Mouse (Mus musculus) liver, embryonic 18 days (tissue): Measurements from ENCODE around the gene Htt. TPM values are rescaled to one million over a fixed set of nuclear protein-coding genes. Genes with fewer than 3 reads are reported as not detected.

ENCODE experiments used
- polyA plus RNA-seq: library from polyadenylated mRNA; depleted of rRNA; stranded (reverse); fragments of >200 nt; gene quantifications from 2 replicates; pipeline ENCODE4 v1.2.3, GENCODE M21; 2012; rRNA removed

Htt gene
- 3.8 and 4.8 TPM in 2 replicates for polyA plus RNA-seq

GRCm38 (mm10) chr5:34761509-34761908 is at the start of gene Htt:
Gene Htt (plus strand): TSS chr5:34761740.

GRCm38 (mm10) chr5:34907910-34908725 is 146.6 kb downstream of the Htt start, which contains the start of gene Msantd1:
Gene Msantd1 (plus strand): TSS chr5:34908012.

DNA sequence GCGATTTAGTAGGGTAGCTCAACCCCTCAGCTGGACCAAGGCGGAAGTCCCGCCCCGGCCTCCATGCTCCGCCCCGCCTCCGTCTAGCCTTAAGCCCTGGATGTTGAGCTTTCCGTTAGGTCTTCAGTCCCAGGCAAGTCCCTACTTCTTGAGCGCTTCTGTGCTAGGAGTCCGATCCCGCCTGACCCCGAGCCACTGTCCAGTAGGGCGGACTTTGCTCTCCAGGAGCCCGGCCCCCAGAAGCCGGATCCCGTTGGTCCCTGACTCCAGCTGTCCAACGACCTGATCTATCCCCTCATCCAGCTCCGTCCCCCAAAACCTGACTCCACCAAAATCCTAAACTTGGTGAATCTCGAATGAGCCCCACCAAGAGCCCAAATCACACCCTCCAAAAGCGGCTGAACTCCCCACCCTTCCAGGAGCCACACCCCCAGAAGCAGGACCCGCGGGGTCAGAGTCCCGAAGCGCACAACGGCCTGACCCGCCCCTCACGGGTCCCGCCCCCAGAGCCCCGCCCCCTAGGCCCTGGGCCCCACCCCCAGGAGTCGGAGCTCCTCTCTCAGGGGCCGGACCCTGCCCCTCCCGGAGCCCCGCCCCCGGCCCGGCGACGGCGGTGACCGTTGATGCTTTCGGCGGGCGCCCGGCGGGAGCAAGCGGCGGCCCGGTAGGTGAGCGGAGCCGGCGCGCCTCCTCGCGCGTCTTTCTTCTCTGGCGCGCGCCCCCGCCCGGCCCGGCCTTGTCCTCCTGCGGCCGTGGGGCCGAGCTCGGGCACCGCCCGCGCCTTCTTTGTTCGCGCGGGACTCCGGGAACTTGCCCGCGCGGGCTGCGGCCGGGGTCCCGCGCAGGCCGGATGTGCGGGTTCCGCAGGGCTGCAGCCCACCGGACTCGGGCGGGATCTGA is 187.6 kb downstream of the Htt start, which contains the start of gene Rgs12:
Rgs12 (plus strand) TSS at position 585 of the 900 bp plus-strand sequence.

Other genes with a start within 250 kb of the Htt start
- gene Tnip2, start 247.7 kb upstream of the Htt start, polyA plus RNA-seq = 6.5 and 7.0 TPM in 2 replicates
- 6.1 and 7.6 TPM in 2 replicates for gene Sh3bp2, start 235.9 kb upstream of the Htt start, polyA plus RNA-seq
- 75.0 and 79.9 TPM in 2 replicates for gene Add1, start 188.1 kb upstream of the Htt start, polyA plus RNA-seq
- 33.4 and 40.0 TPM in 2 replicates for gene Mfsd10, start 124.5 kb upstream of the Htt start, polyA plus RNA-seq
- gene Nop14, start 101.6 kb upstream of the Htt start, polyA plus RNA-seq = 8.4 and 9.1 TPM in 2 replicates
- gene Grk4, start 101.4 kb upstream of the Htt start, polyA plus RNA-seq = 0.52 and 0.68 TPM in 2 replicates
- 1.1 and 1.3 TPM in 2 replicates for gene Msantd1, start 146.3 kb downstream of the Htt start, polyA plus RNA-seq
- gene Rgs12, start 187.7 kb downstream of the Htt start, polyA plus RNA-seq = 8.0 and 10.5 TPM in 2 replicates